Mouse (Mus musculus) G1E (cell line): ENCODE data around the gene Enah.

ENCODE experiments used
- CTCF ChIP-seq: IDR thresholded peaks from 2 replicates; pipeline ENCODE4 v1.5.1; 2012; ENCODE audit warnings: low read depth, low read length, inconsistent platforms, mixed read lengths
- GATA1 ChIP-seq: IDR thresholded peaks from 2 replicates; pipeline ENCODE4 v1.6.1; 2012; ENCODE audit warnings: borderline replicate concordance, low read length, inconsistent platforms, mixed read lengths
- GATA2 ChIP-seq: IDR thresholded peaks from 2 replicates; pipeline ENCODE4 v1.6.1; 2012; ENCODE audit warnings: low read depth, low read length, inconsistent platforms, borderline replicate concordance
- TAL1 ChIP-seq: conservative IDR thresholded peaks from 2 replicates; pipeline ENCODE4 v1.6.1; 2012; ENCODE audit warnings: low read depth, low read length, inconsistent platforms, mixed read lengths

GRCm38 (mm10) chr1:181847396-181847795 is 172.4 kb downstream of the Enah start:
- TF ChIP-seq CTCF (no peak), GATA1 (no peak), GATA2 (no peak), TAL1 (no peak)
